Mouse (Mus musculus) heart, postnatal 0 days (tissue): ENCODE measurements around the gene B4galnt4.

Experiments used
- CTCF ChIP-seq: IDR thresholded peaks from 2 replicates; pipeline ENCODE4 v1.5.1; 2016; ENCODE audit warnings: antibody characterized with exemption, control low read depth, low read depth
- EP300 ChIP-seq: IDR thresholded peaks from 2 replicates; pipeline ENCODE4 v1.6.1; 2016; ENCODE audit warnings: antibody characterized with exemption, low read depth

- TF ChIP-seq CTCF (no peak), EP300 (no peak)
These were observed 27.6 kb downstream of the B4galnt4 start for GRCm38 (mm10) chr7:141088473-141088872.
